Mouse (Mus musculus): ENCODE results near the gene 5330417C22Rik.

GRCm38 (mm10) chr3:108458866-108459265, 77.5 kb downstream of the 5330417C22Rik start:
- TF ChIP-seq CTCF (IDR thresholded peaks at IDR 0.05; ENCODE audit: low read depth, low read length) (no peak), POLR2A (IDR thresholded peaks at IDR 0.05; ENCODE audit: extremely low read depth, insufficient read depth, low read length) (no peak)
